Mouse (Mus musculus) kidney, adult 2 months (tissue): ENCODE measurements at regions not wholly inside any gene's neighbourhood (a gene's known extent, or its start where the extent isn't known, plus 50 kb on each side); places are given as distances from the start of the nearest gene placed in this dataset.

Experiments used
- DNase-seq: peaks from one replicate; pipeline ENCODE4 v3.0.0; 2021
- H3K27ac ChIP-seq: fragments of 200-500 bp; 2 replicates; pipeline ENCODE4 v1.5.1; 2012; ENCODE audit warnings: low read depth, low read length, control low read depth, inconsistent platforms; ENCODE audit not compliant: insufficient read depth
- H3K27me3 ChIP-seq: fragments of 200-500 bp; replicated peaks from 2 replicates; pipeline ENCODE4 v1.6.1; 2012; ENCODE audit warnings: mild to moderate bottlenecking, moderate library complexity, low read length, inconsistent platforms; ENCODE audit not compliant: control insufficient read depth, insufficient read depth
- H3K36me3 ChIP-seq: fragments of 200-500 bp; 2 replicates; pipeline ENCODE4 v1.6.1; 2012; ENCODE audit warnings: mild to moderate bottlenecking, moderate library complexity, low read length, inconsistent platforms; ENCODE audit not compliant: control insufficient read depth, insufficient read depth
- H3K4me1 ChIP-seq: fragments of 200-500 bp; 2 replicates; pipeline ENCODE4 v1.6.1; 2011; ENCODE audit warnings: low read length; ENCODE audit not compliant: control insufficient read depth, insufficient read depth
- H3K4me3 ChIP-seq: fragments of 200-500 bp; 2 replicates; pipeline ENCODE4 v1.5.1; 2011; ENCODE audit warnings: mild to moderate bottlenecking, low read depth, low read length, control low read depth; ENCODE audit not compliant: insufficient read depth
- CTCF ChIP-seq: fragments of 200-500 bp; conservative IDR thresholded peaks from 2 replicates; pipeline ENCODE4 v1.5.1; 2011; ENCODE audit warnings: low read depth, mild to moderate bottlenecking, control low read depth, low read length, moderate library complexity, mixed read lengths; ENCODE audit not compliant: insufficient read depth, insufficient read length
- POLR2A ChIP-seq: fragments of 200-500 bp; IDR thresholded peaks from one replicate; pipeline ENCODE4 v1.6.1; 2011; ENCODE audit warnings: low read depth, low read length, control low read depth
- WGBS: fragments of 180-500 bp; shearing (Covaris S2); methylation state at CpG from one replicate; pipeline ENCODE4 v1.1.7; 2018; 5-methylcytosine and 5-hydroxymethylcytosine counted together

GRCm38 (mm10) chr14:58224419-58224818 lies 154.1 kb downstream of the Fgf9 start:
- Histone ChIP-seq H3K4me3 (no peak overlapping the region), H3K36me3 (no peaks in the 10 kb centered on the region), H3K27ac (no peak overlapping the region), H3K27me3 (no peaks in the 10 kb centered on the region), H3K4me1 (no peaks in the 10 kb centered on the region)
- WGBS: 93% methylated on average over 3 of the region's 3 CpGs
- TF ChIP-seq CTCF (no peak), POLR2A (no peak)
- no peak for DNase-seq

- Histone ChIP-seq H3K4me1 (peaks cover 5% of the 10 kb centered on the region; the same call in 1 of the 2 replicates), H3K27me3 (no peaks in the 10 kb centered on the region), H3K36me3 (no peaks in the 10 kb centered on the region), H3K4me3 (no peak overlapping the region), H3K27ac (no peak overlapping the region; the same call in 1 of the 2 replicates)
- no peak for TF ChIP-seq CTCF
- no peak for TF ChIP-seq POLR2A
- peak; percentile 74 for DNase-seq
- 72% methylated on average over 1 of the region's 1 CpGs for WGBS
Measured at GRCm38 (mm10) chr14:58208401-58208800, 138.1 kb downstream of the Fgf9 start.

GRCm38 (mm10) chr14:58202607-58203295 lies 132.4 kb downstream of the Fgf9 start:
- no peaks in the 10 kb centered on the region for H3K36me3 ChIP-seq
- peaks cover 5% of the 10 kb centered on the region; the same call in 1 of the 2 replicates for H3K4me1 ChIP-seq
- no peak overlapping the region for H3K27ac ChIP-seq
- no peaks in the 10 kb centered on the region for H3K27me3 ChIP-seq
- 76% methylated on average over 6 of the region's 6 CpGs for WGBS
- no peak overlapping the region for H3K4me3 ChIP-seq
- DNase-seq: no peak
- no peak for TF ChIP-seq CTCF
- TF ChIP-seq POLR2A: no peak

- Histone ChIP-seq H3K4me1 (no peaks in the 10 kb centered on the region; the same call in 1 of the 2 replicates), H3K4me3 (no peak overlapping the region), H3K36me3 (no peaks in the 10 kb centered on the region), H3K27me3 (no peaks in the 10 kb centered on the region), H3K27ac (no peak overlapping the region)
- TF ChIP-seq CTCF (no peak), POLR2A (no peak)
- no peak for DNase-seq
- WGBS: 53% methylated on average over 15 of the region's 15 CpGs
Measured at GRCm38 (mm10) chr14:58189948-58190347, 119.6 kb downstream of the Fgf9 start.

- no peak for TF ChIP-seq POLR2A
- no peak for TF ChIP-seq CTCF
- no peak overlapping the region for H3K27ac ChIP-seq
- no peaks in the 10 kb centered on the region for H3K4me1 ChIP-seq
- 61% methylated on average over 5 of the region's 5 CpGs for WGBS
- H3K36me3 ChIP-seq: no peaks in the 10 kb centered on the region
- H3K27me3 ChIP-seq: no peaks in the 10 kb centered on the region
- DNase-seq: no peak
- no peak overlapping the region for H3K4me3 ChIP-seq
Measured at GRCm38 (mm10) chr14:58182869-58183268, 112.5 kb downstream of the Fgf9 start.

GRCm38 (mm10) chr14:58180724-58181123 lies 110.4 kb downstream of the Fgf9 start:
- peaks cover 2% of the 10 kb centered on the region; the same call in 1 of the 2 replicates for H3K4me1 ChIP-seq
- no peaks in the 10 kb centered on the region for H3K36me3 ChIP-seq
- no peak overlapping the region for H3K4me3 ChIP-seq
- DNase-seq: no peak
- TF ChIP-seq POLR2A: no peak
- TF ChIP-seq CTCF: no peak
- no peaks in the 10 kb centered on the region for H3K27me3 ChIP-seq
- H3K27ac ChIP-seq: no peak overlapping the region

- Histone ChIP-seq H3K36me3 (no peaks in the 10 kb centered on the region), H3K27me3 (no peaks in the 10 kb centered on the region), H3K4me1 (peaks cover 3% of the 10 kb centered on the region; the same call in 1 of the 2 replicates), H3K27ac (peak overlapping the region; percentile 84), H3K4me3 (no peak overlapping the region)
- DNase-seq: peak; percentile 51
- TF ChIP-seq CTCF (no peak), POLR2A (no peak)
- 37% methylated on average over 5 of the region's 5 CpGs for WGBS
Measured at GRCm38 (mm10) chr14:58175651-58176363, 105.5 kb downstream of the Fgf9 start.
